Mouse (Mus musculus) cerebellum, adult 2 months (tissue): ENCODE data around the gene Spin2-ps6. TPM values are rescaled to one million over a fixed set of nuclear protein-coding genes. Genes with fewer than 3 reads are reported as not detected.
"Not testable (repeated sequence)": the region's sequence is repeated elsewhere in the genome, so short reads cannot be mapped to it uniquely, and the experiment has no call there.

Source experiments
- DNase-seq, 2 experiments: peaks; one replicate each; pipeline ENCODE4 v3.0.0; 2021
- H3K27ac ChIP-seq: fragments of 200-500 bp; 2 replicates; pipeline ENCODE4 v1.5.1; 2012; ENCODE audit warnings: low read length, control low read depth, inconsistent platforms; ENCODE audit not compliant: insufficient read depth
- H3K27me3 ChIP-seq: fragments of 200-500 bp; 2 replicates; pipeline ENCODE4 v1.6.1; 2012; ENCODE audit warnings: inconsistent platforms, mild to moderate bottlenecking, low read length, moderate library complexity; ENCODE audit not compliant: control insufficient read depth, insufficient read depth
- H3K4me1 ChIP-seq: fragments of 200-500 bp; 2 replicates; pipeline ENCODE4 v1.6.1; 2011; ENCODE audit warnings: low read length; ENCODE audit not compliant: control insufficient read depth, insufficient read depth
- H3K4me3 ChIP-seq: fragments of 200-500 bp; replicated peaks from 2 replicates; pipeline ENCODE3; 2011; ENCODE audit warnings: mild to moderate bottlenecking, low read depth, low read length, control low read depth; ENCODE audit not compliant: insufficient read depth
- WGBS: fragments of 180-500 bp; shearing (Covaris S2); methylation state at CpG from one replicate; pipeline ENCODE4 v1.1.7; 2018; 5-methylcytosine and 5-hydroxymethylcytosine counted together
- polyA plus RNA-seq: library from polyadenylated mRNA; depleted of rRNA; stranded (reverse); fragments of >200 nt; gene quantifications from 2 replicates; pipeline ENCODE4 v1.2.3, GENCODE M21; 2012; rRNA removed

Spin2-ps6 gene
- polyA plus RNA-seq: not detected in 2 replicates

DNA sequence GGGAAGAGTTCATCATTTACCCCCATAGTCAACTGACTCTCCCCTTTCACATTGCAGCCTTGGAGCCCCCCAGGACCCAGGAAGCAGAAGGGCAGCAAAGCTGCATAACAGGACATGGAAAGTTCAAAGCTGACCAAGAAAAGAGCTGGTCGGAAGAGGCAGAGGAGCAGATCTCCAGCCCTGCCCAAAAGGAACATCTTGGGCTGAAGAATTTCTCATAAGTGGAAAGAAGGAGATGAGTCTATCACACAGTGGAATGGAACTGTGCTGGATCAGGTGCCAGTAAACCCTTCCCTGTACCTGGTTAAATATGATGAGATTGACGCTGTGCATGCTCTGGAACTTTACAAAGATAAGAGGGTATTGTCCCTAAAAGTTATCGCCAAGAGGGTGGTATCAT, at the start of gene Spin2-ps6:
Gene Spin2-ps6 (plus strand): TSS at position 301 of the 400 bp plus-strand sequence.
- 91% methylated on average over 1 of the region's 3 CpGs for whole genome bisulfite sequencing
- not testable (repeated sequence) for DNase-seq, H3K4me3 ChIP-seq, H3K27ac ChIP-seq, H3K27me3 ChIP-seq, H3K4me1 ChIP-seq

Other genes starting within 250 kb of the Spin2-ps6 start
- not detected in 2 replicates for gene Btbd35f12, start 78.5 kb downstream of the Spin2-ps6 start, polyA plus RNA-seq